Mouse (Mus musculus) G1E-ER4 (cell line): ENCODE measurements at regions not wholly inside any gene's neighbourhood (a gene's known extent, or its start where the extent isn't known, plus 50 kb on each side); places are given as distances from the start of the nearest gene placed in this dataset.
A peak's percentile ranks its signal among the peaks of the same experiment; 100 is the strongest.

Source experiments
- GATA1 ChIP-seq: IDR thresholded peaks from one replicate; pipeline ENCODE4 v1.8.0; 2012; ENCODE audit warnings: low read length, inconsistent platforms

GRCm38 (mm10) chr1:161301348-161302075 lies 50.5 kb upstream of the Prdx6 start:
- TF ChIP-seq GATA1: no peak

GRCm38 (mm10) chr1:161306772-161307499 lies 55.9 kb upstream of the Prdx6 start:
- peak; percentile 39 for TF ChIP-seq GATA1

- TF ChIP-seq GATA1: no peak
Measured at GRCm38 (mm10) chr1:161309269-161309668, 58.2 kb upstream of the Prdx6 start.

- no peak for TF ChIP-seq GATA1
Measured at GRCm38 (mm10) chr1:161314078-161314477, 63.1 kb upstream of the Prdx6 start.

- TF ChIP-seq GATA1: no peak
Measured at GRCm38 (mm10) chr1:161321675-161322074, 70.7 kb upstream of the Prdx6 start.

GRCm38 (mm10) chr1:161329218-161329617 lies 66.0 kb upstream of the Tnfsf4 start:
- TF ChIP-seq GATA1: no peak

GRCm38 (mm10) chr1:161333151-161333550 lies 62.1 kb upstream of the Tnfsf4 start:
- no peak for TF ChIP-seq GATA1

GRCm38 (mm10) chr1:161345111-161345510 lies 50.1 kb upstream of the Tnfsf4 start:
- TF ChIP-seq GATA1: no peak
